Mouse (Mus musculus): ENCODE data around the gene Pcnx. TPM values are rescaled to one million over a fixed set of nuclear protein-coding genes. Genes with fewer than 3 reads are reported as not detected.

Pcnx gene
- polyA plus RNA-seq, 1 experiment from 2014 or later = 8.6 TPM

DNA sequence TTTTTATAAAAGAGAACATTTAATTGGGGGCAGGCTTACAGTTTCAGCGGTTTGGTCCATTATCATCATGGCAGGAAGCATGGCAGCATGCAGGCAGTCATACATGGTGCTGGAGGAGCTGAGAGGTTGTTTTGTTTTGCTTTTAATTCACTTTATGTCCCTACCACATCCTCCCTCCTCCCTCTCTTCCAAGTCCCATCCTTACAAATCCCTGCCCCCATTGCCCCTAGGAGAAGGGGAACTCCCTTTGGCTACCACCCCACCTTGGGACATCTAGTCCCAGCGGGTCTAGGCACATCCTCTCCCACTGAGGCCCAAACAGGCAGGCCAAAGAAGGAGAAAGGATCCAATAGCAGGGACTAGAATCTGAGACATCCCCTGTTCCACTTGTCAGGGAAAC is 44.6 kb downstream of the Pcnx start:
- WGBS = 89% methylated on average over 2 of the region's 2 CpGs
- Histone ChIP-seq H3K4me1 (ENCODE audit: control insufficient read depth, insufficient read depth, low read depth, low read length) (no peaks in the 10 kb centered on the region), H3K4me2 (ENCODE audit: low read length) (no peak overlapping the region), H3K9ac (ENCODE audit: low read depth, low read length) (no peak overlapping the region), H3K9me3 (ENCODE audit: control insufficient read depth, low read length) (no peaks in the 10 kb centered on the region), H3K27me3 (replicated peaks; ENCODE audit: control insufficient read depth, insufficient read depth, low read length) (no peaks in the 10 kb centered on the region), H3K4me3 (ENCODE audit: low read length) (no peak overlapping the region), H3K36me3 (ENCODE audit: control insufficient read depth, insufficient read depth, low read length) (0 out of 2 replicates have a peak, but pooled peaks cover 3% of the 10 kb centered on the region), H3K27ac (ENCODE audit: low read depth, low read length) (no peak overlapping the region)
- no peak for ATAC-seq

GRCm38 (mm10) chr12:81905865-81906264 is 46.0 kb downstream of the Pcnx start:
- no peak overlapping the region for H3K27ac ChIP-seq (ENCODE audit: low read depth, low read length)
- 96% methylated on average over 2 of the region's 2 CpGs for WGBS
- no peaks in the 10 kb centered on the region for H3K9me3 ChIP-seq (ENCODE audit: control insufficient read depth, low read length)
- no peak overlapping the region for H3K4me3 ChIP-seq (ENCODE audit: low read length)
- ATAC-seq = no peak
- no peak overlapping the region for H3K4me2 ChIP-seq (ENCODE audit: low read length)
- no peaks in the 10 kb centered on the region for H3K27me3 ChIP-seq (replicated peaks; ENCODE audit: control insufficient read depth, insufficient read depth, low read length)
- 0 out of 2 replicates have a peak, but pooled peaks cover 3% of the 10 kb centered on the region for H3K36me3 ChIP-seq (ENCODE audit: control insufficient read depth, insufficient read depth, low read length)
- no peaks in the 10 kb centered on the region for H3K4me1 ChIP-seq (ENCODE audit: control insufficient read depth, insufficient read depth, low read depth, low read length)
- no peak overlapping the region for H3K9ac ChIP-seq (ENCODE audit: low read depth, low read length)

- H3K9me3 ChIP-seq (ENCODE audit: control insufficient read depth, low read length) = no peaks in the 10 kb centered on the region
- no peaks in the 10 kb centered on the region for H3K27me3 ChIP-seq (replicated peaks; ENCODE audit: control insufficient read depth, insufficient read depth, low read length)
- H3K9ac ChIP-seq (ENCODE audit: low read depth, low read length) = no peak overlapping the region
- no peak overlapping the region for H3K4me2 ChIP-seq (ENCODE audit: low read length)
- 51% methylated on average over 4 of the region's 4 CpGs for WGBS
- H3K36me3 ChIP-seq (ENCODE audit: control insufficient read depth, insufficient read depth, low read length) = 0 out of 2 replicates have a peak, but pooled peaks cover 3% of the 10 kb centered on the region
- no peak for ATAC-seq
- H3K4me3 ChIP-seq (ENCODE audit: low read length) = no peak overlapping the region
- H3K27ac ChIP-seq (ENCODE audit: low read depth, low read length) = no peak overlapping the region
- no peaks in the 10 kb centered on the region; the same call in 1 of the 2 replicates for H3K4me1 ChIP-seq (ENCODE audit: control insufficient read depth, insufficient read depth, low read depth, low read length)
Measured at GRCm38 (mm10) chr12:81907741-81908357, 48.0 kb downstream of the Pcnx start.

- Histone ChIP-seq H3K36me3 (ENCODE audit: control insufficient read depth, insufficient read depth, low read length) (0 out of 2 replicates have a peak, but pooled peaks cover 3% of the 10 kb centered on the region), H3K4me2 (ENCODE audit: low read length) (no peak overlapping the region), H3K4me3 (ENCODE audit: low read length) (no peak overlapping the region), H3K4me1 (ENCODE audit: control insufficient read depth, insufficient read depth, low read depth, low read length) (no peaks in the 10 kb centered on the region; the same call in 1 of the 2 replicates), H3K9ac (ENCODE audit: low read depth, low read length) (no peak overlapping the region), H3K27ac (ENCODE audit: low read depth, low read length) (no peak overlapping the region), H3K9me3 (ENCODE audit: control insufficient read depth, low read length) (no peaks in the 10 kb centered on the region), H3K27me3 (replicated peaks; ENCODE audit: control insufficient read depth, insufficient read depth, low read length) (no peaks in the 10 kb centered on the region)
- WGBS = 70% methylated on average over 5 of the region's 5 CpGs
- no peak for ATAC-seq
Measured at GRCm38 (mm10) chr12:81910439-81910838, 50.6 kb downstream of the Pcnx start.

DNA sequence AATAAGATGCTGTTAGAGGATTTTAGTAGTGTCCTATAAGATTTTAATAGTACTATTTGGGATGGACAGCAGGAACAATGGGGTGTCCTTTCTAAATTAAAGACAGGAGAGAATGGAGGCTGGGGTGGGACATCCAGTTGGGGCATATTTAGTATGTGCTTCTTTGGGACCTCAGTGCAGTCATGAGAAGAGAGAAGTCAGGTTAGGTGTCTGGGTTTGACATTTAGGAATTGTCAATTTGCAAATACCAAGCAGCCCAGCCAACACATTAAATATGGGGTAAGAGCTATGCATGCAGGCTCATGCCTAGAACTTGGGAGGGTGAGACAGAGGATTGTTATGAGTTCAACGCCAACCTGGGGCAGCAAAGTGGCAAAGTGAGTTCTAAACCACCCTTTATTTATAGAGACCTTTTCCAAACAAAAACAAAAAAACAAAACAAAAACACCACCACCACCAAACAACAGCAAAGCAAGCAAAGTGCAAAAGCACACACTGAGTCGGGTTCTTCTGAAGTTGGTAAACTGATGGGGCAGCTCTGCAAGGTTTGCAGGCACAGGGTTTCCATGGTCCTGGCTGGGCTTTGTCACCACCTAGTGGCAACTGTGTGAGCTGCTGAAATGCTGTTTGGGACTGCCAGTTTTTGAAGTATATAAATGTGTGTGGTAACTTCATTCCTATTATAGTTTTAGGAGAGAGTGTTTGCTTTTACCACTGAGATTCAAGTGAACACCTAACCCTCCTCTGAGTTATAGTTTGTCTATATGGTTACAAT is 55.5 kb downstream of the Pcnx start:
- WGBS = 62% methylated on average over 2 of the region's 2 CpGs
- Histone ChIP-seq H3K4me3 (ENCODE audit: low read length) (no peak overlapping the region), H3K4me1 (ENCODE audit: control insufficient read depth, insufficient read depth, low read depth, low read length) (no peaks in the 10 kb centered on the region; the same call in 1 of the 2 replicates), H3K27me3 (replicated peaks; ENCODE audit: control insufficient read depth, insufficient read depth, low read length) (no peaks in the 10 kb centered on the region), H3K27ac (ENCODE audit: low read depth, low read length) (no peak overlapping the region), H3K9me3 (ENCODE audit: control insufficient read depth, low read length) (no peaks in the 10 kb centered on the region), H3K36me3 (ENCODE audit: control insufficient read depth, insufficient read depth, low read length) (peaks cover 9% of the 10 kb centered on the region; the same call in 1 of the 2 replicates), H3K9ac (ENCODE audit: low read depth, low read length) (no peak overlapping the region), H3K4me2 (ENCODE audit: low read length) (no peak overlapping the region)
- peak; percentile 74 for ATAC-seq

DNA sequence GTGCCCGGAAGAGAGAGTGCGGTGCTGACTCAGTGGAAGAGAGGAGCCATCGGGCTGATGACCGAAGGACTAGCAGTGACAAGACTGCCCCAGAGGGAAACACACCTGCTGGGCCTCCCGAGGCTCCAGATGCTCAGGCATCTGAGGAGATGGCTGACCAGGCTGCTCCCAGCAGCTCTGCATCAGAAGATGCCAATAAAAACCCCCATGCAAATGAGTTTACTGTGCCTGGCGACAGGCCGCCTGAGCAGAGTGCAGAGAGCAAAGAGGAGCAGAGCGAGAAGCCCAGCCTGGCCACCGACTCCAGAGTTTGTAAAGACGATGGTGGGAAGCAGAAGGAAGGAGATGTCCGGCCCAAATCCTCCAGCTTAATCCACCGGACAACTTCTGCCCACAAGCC is 58.5 kb downstream of the Pcnx start:
- H3K4me3 ChIP-seq (ENCODE audit: low read length) = no peak overlapping the region
- H3K36me3 ChIP-seq (ENCODE audit: control insufficient read depth, insufficient read depth, low read length) = peaks cover 9% of the 10 kb centered on the region; the same call in 1 of the 2 replicates
- H3K9me3 ChIP-seq (ENCODE audit: control insufficient read depth, low read length) = no peaks in the 10 kb centered on the region
- no peak overlapping the region for H3K27ac ChIP-seq (ENCODE audit: low read depth, low read length)
- H3K9ac ChIP-seq (ENCODE audit: low read depth, low read length) = no peak overlapping the region
- H3K4me2 ChIP-seq (ENCODE audit: low read length) = no peak overlapping the region
- WGBS = 88% methylated on average over 12 of the region's 12 CpGs
- no peaks in the 10 kb centered on the region for H3K4me1 ChIP-seq (ENCODE audit: control insufficient read depth, insufficient read depth, low read depth, low read length)
- H3K27me3 ChIP-seq (replicated peaks; ENCODE audit: control insufficient read depth, insufficient read depth, low read length) = no peaks in the 10 kb centered on the region
- ATAC-seq = no peak

- H3K27me3 ChIP-seq (replicated peaks; ENCODE audit: control insufficient read depth, insufficient read depth, low read length) = no peaks in the 10 kb centered on the region
- H3K4me3 ChIP-seq (ENCODE audit: low read length) = no peak overlapping the region
- WGBS = 95% methylated on average over 14 of the region's 14 CpGs
- H3K9me3 ChIP-seq (ENCODE audit: control insufficient read depth, low read length) = no peaks in the 10 kb centered on the region
- H3K36me3 ChIP-seq (ENCODE audit: control insufficient read depth, insufficient read depth, low read length) = peaks cover 9% of the 10 kb centered on the region; the same call in 1 of the 2 replicates
- H3K9ac ChIP-seq (ENCODE audit: low read depth, low read length) = no peak overlapping the region
- H3K27ac ChIP-seq (ENCODE audit: low read depth, low read length) = no peak overlapping the region
- no peak for ATAC-seq
- H3K4me2 ChIP-seq (ENCODE audit: low read length) = no peak overlapping the region
- H3K4me1 ChIP-seq (ENCODE audit: control insufficient read depth, insufficient read depth, low read depth, low read length) = no peaks in the 10 kb centered on the region
Measured at GRCm38 (mm10) chr12:81918886-81919285, 59.1 kb downstream of the Pcnx start.

- Histone ChIP-seq H3K27me3 (replicated peaks; ENCODE audit: control insufficient read depth, insufficient read depth, low read length) (no peaks in the 10 kb centered on the region), H3K4me1 (ENCODE audit: control insufficient read depth, insufficient read depth, low read depth, low read length) (no peaks in the 10 kb centered on the region), H3K4me2 (ENCODE audit: low read length) (no peak overlapping the region), H3K36me3 (ENCODE audit: control insufficient read depth, insufficient read depth, low read length) (peaks cover 9% of the 10 kb centered on the region; the same call in 1 of the 2 replicates), H3K9ac (ENCODE audit: low read depth, low read length) (no peak overlapping the region), H3K27ac (ENCODE audit: low read depth, low read length) (no peak overlapping the region), H3K4me3 (ENCODE audit: low read length) (no peak overlapping the region), H3K9me3 (ENCODE audit: control insufficient read depth, low read length) (no peaks in the 10 kb centered on the region)
- WGBS = 80% methylated on average over 10 of the region's 10 CpGs
- ATAC-seq = no peak
Measured at GRCm38 (mm10) chr12:81920027-81920426, 60.2 kb downstream of the Pcnx start.

GRCm38 (mm10) chr12:81920614-81921013 is 60.8 kb downstream of the Pcnx start:
- 93% methylated on average over 2 of the region's 2 CpGs for WGBS

More at GRCm38 (mm10) chr12:81920614-81921013, 60.8 kb downstream of the Pcnx start:
- no peaks in the 10 kb centered on the region for H3K4me1 ChIP-seq (ENCODE audit: control insufficient read depth, insufficient read depth, low read depth, low read length)
- no peak overlapping the region for H3K4me3 ChIP-seq (ENCODE audit: low read length)
- no peaks in the 10 kb centered on the region for H3K9me3 ChIP-seq (ENCODE audit: control insufficient read depth, low read length)
- no peak overlapping the region for H3K9ac ChIP-seq (ENCODE audit: low read depth, low read length)
- no peak for ATAC-seq
- no peak overlapping the region for H3K27ac ChIP-seq (ENCODE audit: low read depth, low read length)
- H3K36me3 ChIP-seq (ENCODE audit: control insufficient read depth, insufficient read depth, low read length) = peaks cover 9% of the 10 kb centered on the region; the same call in 1 of the 2 replicates
- H3K27me3 ChIP-seq (replicated peaks; ENCODE audit: control insufficient read depth, insufficient read depth, low read length) = no peaks in the 10 kb centered on the region
- H3K4me2 ChIP-seq (ENCODE audit: low read length) = no peak overlapping the region

Data from hindbrain, embryonic 16.5 days (tissue).